Mouse (Mus musculus) heart, embryonic 16.5 days (tissue): ENCODE measurements around the gene Mov10. TPM values are rescaled to one million over a fixed set of nuclear protein-coding genes. Genes with fewer than 3 reads are reported as not detected.
A peak's percentile ranks its signal among the peaks of the same experiment; 100 is the strongest.
"Not testable (repeated sequence)": the region's sequence is repeated elsewhere in the genome, so short reads cannot be mapped to it uniquely, and the experiment has no call there.

ENCODE experiments used
- ATAC-seq: fragments of 200-750 bp; cut with Nextera tagmentation; replicated peaks from 2 replicates; pipeline ENCODE4 v1.8.0; 2017; ENCODE audit warnings: moderate number of reproducible peaks; ENCODE audit not compliant: insufficient read depth, low FRiP score; ENCODE audit errors: extremely low read depth
- H3K27ac ChIP-seq: fragments of 300-500 bp; sonication (generic); 2 replicates; pipeline ENCODE4 v1.5.1; 2014; ENCODE audit warnings: mild to moderate bottlenecking, low read length, control low read depth, moderate library complexity
- H3K27me3 ChIP-seq: fragments of 300-500 bp; sonication (generic); 2 replicates; pipeline ENCODE4 v1.6.1; 2014; ENCODE audit warnings: low read length, mixed read lengths; ENCODE audit not compliant: control insufficient read depth, insufficient read depth
- H3K36me3 ChIP-seq: fragments of 300-500 bp; sonication (generic); 2 replicates; pipeline ENCODE4 v1.6.1; 2014; ENCODE audit not compliant: control insufficient read depth, insufficient read depth
- H3K4me1 ChIP-seq: fragments of 300-500 bp; sonication (generic); 2 replicates; pipeline ENCODE4 v1.6.1; 2014; ENCODE audit warnings: low read length, mixed read lengths; ENCODE audit not compliant: control insufficient read depth, insufficient read depth
- H3K4me2 ChIP-seq: fragments of 300-500 bp; sonication (generic); 2 replicates; pipeline ENCODE4 v1.6.1; 2014; ENCODE audit warnings: low read depth, mild to moderate bottlenecking, control low read depth, low read length
- H3K4me3 ChIP-seq: fragments of 300-500 bp; sonication (generic); 2 replicates; pipeline ENCODE4 v1.5.1; 2014; ENCODE audit warnings: mild to moderate bottlenecking, control low read depth, low read length
- H3K9ac ChIP-seq: fragments of 300-500 bp; sonication (generic); 2 replicates; pipeline ENCODE4 v1.6.1; 2014; ENCODE audit warnings: low read length, control low read depth
- H3K9me3 ChIP-seq: fragments of 300-500 bp; sonication (generic); replicated peaks from 2 replicates; pipeline ENCODE4 v1.6.1; 2016; ENCODE audit warnings: low read length; ENCODE audit not compliant: control insufficient read depth
- WGBS: fragments of 180-500 bp; shearing (Covaris S2); extraction: QIAGEN DNeasy Blood & Tissue Kit; methylation state at CpG from one replicate; pipeline ENCODE4 v1.1.7; 2014; 5-methylcytosine and 5-hydroxymethylcytosine counted together
- polyA plus RNA-seq: library from polyadenylated mRNA; unstranded; fragments of >200 nt; fragmentation: Nextera tagmentation; extraction: Ambion mirVana; gene quantifications from 2 replicates; pipeline ENCODE4 v1.2.1, GENCODE M21; 2015

Mov10 gene
- polyA plus RNA-seq, 1 experiment from 2014 or later, result 25.4 TPM

DNA sequence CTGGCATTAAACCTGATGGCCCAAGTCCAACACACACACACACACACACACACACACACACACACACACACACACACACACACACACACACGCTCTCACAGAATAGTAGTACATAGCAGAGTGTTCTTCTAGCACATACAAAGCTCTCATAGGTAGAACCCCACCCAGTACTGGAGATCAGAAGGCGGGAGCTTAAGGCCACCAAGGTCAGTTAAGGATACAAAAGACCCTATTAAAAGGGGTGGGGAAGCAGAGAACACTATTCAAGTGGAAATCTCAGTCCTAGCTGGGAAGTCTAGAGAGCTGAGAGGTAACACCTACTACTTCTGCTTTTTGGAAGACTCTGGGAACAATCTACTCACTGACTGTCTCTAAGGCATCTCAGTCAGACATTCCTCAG, 3.0 kb downstream of the Mov10 start:
- Histone ChIP-seq H3K27ac (no peak overlapping the region), H3K36me3 (no peaks in the 10 kb centered on the region), H3K27me3 (no peaks in the 10 kb centered on the region), H3K4me2 (no peak overlapping the region), H3K4me3 (no peak overlapping the region), H3K9ac (no peak overlapping the region; the same call in 1 of the 2 replicates), H3K9me3 (no peaks in the 10 kb centered on the region), H3K4me1 (peaks cover 34% of the 10 kb centered on the region)
- no peak for ATAC-seq
- WGBS, result 83% methylated on average over 2 of the region's 2 CpGs

DNA sequence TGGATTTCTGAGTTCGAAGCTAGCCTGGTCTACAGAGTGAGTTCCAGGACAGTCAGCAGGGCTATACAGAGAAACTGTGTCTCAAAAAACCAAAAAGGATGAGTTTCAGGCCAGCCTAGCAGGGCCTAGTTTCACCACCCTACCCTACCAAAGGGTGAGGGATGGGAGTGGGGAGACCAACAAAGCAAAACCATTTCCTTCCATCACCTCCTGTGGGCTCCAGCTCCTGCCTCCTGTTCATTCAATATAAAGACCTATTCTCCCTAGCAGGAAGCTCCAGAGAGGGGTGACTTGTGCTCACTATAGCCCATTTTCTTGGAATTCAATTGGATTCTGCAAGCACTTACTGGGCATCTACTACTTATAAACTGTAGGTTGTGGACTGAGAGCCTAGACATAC, 3.6 kb downstream of the Mov10 start:
- Histone ChIP-seq H3K36me3 (no peaks in the 10 kb centered on the region), H3K4me3 (no peak overlapping the region), H3K27ac (no peak overlapping the region), H3K9me3 (no peaks in the 10 kb centered on the region), H3K4me2 (no peak overlapping the region), H3K27me3 (no peaks in the 10 kb centered on the region), H3K9ac (no peak overlapping the region), H3K4me1 (peaks cover 28% of the 10 kb centered on the region)
- 96% methylated on average over 1 of the region's 1 CpGs for WGBS
- ATAC-seq, result no peak

DNA sequence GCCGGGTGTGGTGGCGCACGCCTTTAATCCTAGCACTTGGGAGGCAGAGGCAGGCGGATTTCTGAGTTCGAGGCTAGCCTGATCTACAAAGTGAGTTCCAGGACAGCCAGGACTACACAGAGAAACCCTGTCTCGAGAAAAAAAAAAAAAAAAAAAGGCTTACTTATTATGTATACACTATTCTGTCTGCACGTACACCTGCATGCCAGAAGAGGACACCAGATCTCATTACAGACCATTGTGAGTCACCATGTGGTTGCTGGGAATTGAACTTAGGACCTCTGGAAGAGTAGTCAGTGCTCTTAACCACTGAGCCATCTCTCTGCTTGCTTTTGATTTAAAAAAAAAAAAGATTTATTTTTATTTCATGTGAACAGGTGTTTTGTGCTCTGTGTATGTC, 5.1 kb downstream of the Mov10 start:
- H3K27me3 ChIP-seq, H3K4me3 ChIP-seq, H3K4me2 ChIP-seq, H3K36me3 ChIP-seq, H3K9ac ChIP-seq, H3K27ac ChIP-seq, H3K9me3 ChIP-seq, ATAC-seq: not testable (repeated sequence)
- 94% methylated on average over 7 of the region's 7 CpGs for WGBS
- H3K4me1 ChIP-seq, result peaks cover 17% of the 10 kb centered on the region

DNA sequence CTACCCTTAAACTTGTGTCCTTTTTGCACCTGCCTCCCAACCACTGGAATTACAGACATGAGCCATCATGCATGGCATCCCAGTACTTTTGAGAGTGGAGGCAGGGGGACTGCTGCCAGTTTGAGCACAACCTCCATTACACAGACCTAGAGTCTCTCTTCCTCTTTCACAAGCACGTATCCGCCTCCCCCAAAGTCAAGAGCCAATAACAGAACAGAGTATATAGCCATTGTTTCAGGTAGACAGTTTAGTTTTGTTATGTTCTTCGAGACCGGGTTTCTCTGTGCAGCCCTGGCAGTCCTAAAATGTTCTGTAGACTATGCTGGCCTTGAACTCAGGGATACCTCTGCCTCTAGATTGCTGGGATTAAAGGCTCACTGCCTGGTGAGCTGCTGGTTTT, 6.1 kb downstream of the Mov10 start:
- ATAC-seq, result no peak
- H3K9ac ChIP-seq, result no peak overlapping the region
- no peaks in the 10 kb centered on the region for H3K27me3 ChIP-seq
- no peak overlapping the region for H3K4me3 ChIP-seq
- WGBS, result 84% methylated on average over 4 of the region's 4 CpGs
- no peaks in the 10 kb centered on the region for H3K9me3 ChIP-seq
- H3K4me2 ChIP-seq, result no peak overlapping the region
- H3K27ac ChIP-seq, result no peak overlapping the region
- peaks cover 17% of the 10 kb centered on the region for H3K4me1 ChIP-seq
- H3K36me3 ChIP-seq, result no peaks in the 10 kb centered on the region

DNA sequence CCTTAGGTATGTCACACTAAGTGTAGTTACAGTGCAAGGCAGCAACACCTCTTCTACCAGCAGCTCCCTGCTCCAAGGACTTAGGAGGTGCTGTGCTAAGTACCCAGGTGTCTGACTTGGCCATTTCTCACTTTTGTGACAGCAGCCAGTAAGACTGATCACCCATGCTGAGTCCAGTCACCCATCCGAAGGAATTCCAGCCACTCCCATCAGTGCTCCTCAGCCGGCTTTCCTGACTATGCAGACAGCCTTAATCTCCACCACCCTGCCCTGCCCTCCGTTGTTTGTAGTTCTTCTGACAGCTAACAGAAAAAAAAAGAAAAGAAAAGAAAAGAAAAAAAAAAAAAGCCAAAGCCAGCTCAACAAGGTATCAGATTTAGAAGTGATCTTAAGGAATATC, 6.6 kb downstream of the Mov10 start:
- 28% methylated on average over 3 of the region's 3 CpGs for WGBS
- Histone ChIP-seq H3K4me3 (no peak overlapping the region), H3K27me3 (no peaks in the 10 kb centered on the region), H3K27ac (no peak overlapping the region), H3K4me2 (no peak overlapping the region), H3K9ac (no peak overlapping the region), H3K36me3 (no peaks in the 10 kb centered on the region), H3K9me3 (no peaks in the 10 kb centered on the region), H3K4me1 (peaks cover 13% of the 10 kb centered on the region)
- ATAC-seq, result no peak

DNA sequence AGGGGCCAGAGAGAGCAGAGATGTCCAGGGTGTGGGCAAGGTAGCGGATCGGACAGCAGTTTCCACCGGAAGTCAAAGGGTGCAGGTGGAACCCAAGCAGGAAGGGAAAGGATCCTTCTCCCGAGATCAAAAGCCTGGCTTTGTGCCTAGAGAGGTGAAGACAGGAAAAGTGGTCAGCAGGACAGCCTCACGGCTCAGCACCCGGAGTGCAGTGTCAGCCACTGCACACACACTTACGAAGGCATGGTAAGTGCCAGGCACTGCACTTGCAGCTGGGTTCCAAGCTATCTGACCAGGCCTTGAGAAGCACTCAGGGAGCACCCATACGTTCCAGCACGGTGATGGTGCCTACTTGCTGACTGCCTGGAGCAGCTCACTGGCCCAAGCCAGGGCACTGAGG, 12.8 kb downstream of the Mov10 start:
- 35% methylated on average over 9 of the region's 9 CpGs for WGBS
- Histone ChIP-seq H3K4me2 (no peak overlapping the region), H3K9ac (no peak overlapping the region), H3K4me1 (peaks cover 9% of the 10 kb centered on the region), H3K9me3 (no peaks in the 10 kb centered on the region), H3K27me3 (no peaks in the 10 kb centered on the region), H3K36me3 (peaks cover 23% of the 10 kb centered on the region), H3K4me3 (no peak overlapping the region), H3K27ac (no peak overlapping the region)
- peak; percentile 52; the same call in 1 of the 2 replicates for ATAC-seq

DNA sequence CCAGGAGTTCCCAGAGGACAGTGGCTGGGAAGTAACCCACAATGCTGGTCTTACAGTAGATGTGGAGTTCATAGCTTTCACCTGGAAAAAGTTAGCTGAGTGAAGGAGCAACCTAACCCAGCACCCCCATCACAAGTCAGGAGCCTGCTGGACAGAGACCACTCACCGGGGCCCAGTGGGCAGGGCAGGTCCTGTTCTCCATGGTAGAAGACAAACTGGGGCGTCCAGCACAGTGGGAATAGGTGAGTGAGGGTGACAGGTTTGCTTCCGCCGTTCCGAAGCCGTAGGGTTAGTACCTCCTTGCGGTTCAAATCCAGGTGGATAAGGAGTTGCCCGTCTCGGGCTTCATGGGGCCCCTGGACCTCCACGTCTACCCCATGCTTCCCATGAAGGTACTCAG, 14.1 kb downstream of the Mov10 start:
- H3K9ac ChIP-seq, result no peak overlapping the region
- H3K9me3 ChIP-seq, result no peaks in the 10 kb centered on the region
- no peak for ATAC-seq
- no peak overlapping the region for H3K4me3 ChIP-seq
- H3K4me2 ChIP-seq, result no peak overlapping the region
- peaks cover 9% of the 10 kb centered on the region for H3K4me1 ChIP-seq
- H3K36me3 ChIP-seq, result peaks cover 34% of the 10 kb centered on the region
- 95% methylated on average over 10 of the region's 10 CpGs for WGBS
- H3K27ac ChIP-seq, result no peak overlapping the region
- no peaks in the 10 kb centered on the region for H3K27me3 ChIP-seq

DNA sequence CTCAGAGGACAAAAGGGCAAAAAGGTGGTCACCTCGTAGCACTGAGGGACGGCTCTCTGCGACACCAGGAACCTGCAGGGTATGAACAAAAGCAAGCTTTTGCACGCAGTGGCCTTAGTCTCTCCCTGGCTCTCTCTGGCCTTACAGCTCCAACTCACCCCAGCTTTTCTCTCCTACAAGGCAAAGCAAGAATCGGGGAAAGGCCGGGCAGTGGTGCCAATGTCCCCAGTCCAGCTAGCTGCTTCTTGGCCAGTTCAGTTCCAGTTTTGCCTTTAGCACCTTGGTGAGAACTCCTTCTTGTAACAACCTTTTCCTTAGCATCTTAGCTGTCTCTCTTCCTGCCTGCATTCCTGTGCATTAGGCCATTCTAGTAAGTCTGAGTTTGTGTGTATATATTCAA, 16.9 kb downstream of the Mov10 start:
- Histone ChIP-seq H3K36me3 (peaks cover 49% of the 10 kb centered on the region), H3K9ac (no peak overlapping the region), H3K4me1 (peaks cover 9% of the 10 kb centered on the region), H3K27me3 (no peaks in the 10 kb centered on the region), H3K4me3 (no peak overlapping the region), H3K4me2 (no peak overlapping the region), H3K9me3 (no peaks in the 10 kb centered on the region), H3K27ac (no peak overlapping the region)
- 85% methylated on average over 6 of the region's 6 CpGs for WGBS
- no peak for ATAC-seq

DNA sequence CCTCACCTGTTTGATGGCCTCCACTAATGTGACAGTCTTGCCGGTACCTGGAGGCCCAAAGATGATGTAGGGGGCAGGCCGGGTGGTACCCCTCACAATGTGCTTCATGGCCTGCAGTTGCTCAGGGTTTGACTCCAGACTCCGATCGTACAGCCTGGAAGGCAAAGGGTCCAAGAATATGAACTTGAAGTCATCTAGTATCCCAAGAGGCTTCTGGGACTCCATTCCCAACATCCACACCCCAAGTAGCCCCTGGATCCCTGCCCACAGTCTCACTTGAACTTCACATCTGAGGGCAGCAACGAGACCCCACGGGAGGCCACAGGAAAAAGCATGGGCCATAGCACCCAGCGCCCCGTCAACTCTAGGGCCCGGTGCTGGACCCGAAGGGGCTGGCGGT, 17.7 kb downstream of the Mov10 start:
- H3K4me2 ChIP-seq, result no peak overlapping the region
- ATAC-seq, result no peak
- H3K4me1 ChIP-seq, result peaks cover 10% of the 10 kb centered on the region
- no peak overlapping the region for H3K4me3 ChIP-seq
- 94% methylated on average over 11 of the region's 11 CpGs for WGBS
- H3K9me3 ChIP-seq, result no peaks in the 10 kb centered on the region
- no peak overlapping the region for H3K27ac ChIP-seq
- H3K9ac ChIP-seq, result no peak overlapping the region
- H3K27me3 ChIP-seq, result no peaks in the 10 kb centered on the region
- H3K36me3 ChIP-seq, result peaks cover 56% of the 10 kb centered on the region
